Mouse (Mus musculus) hindbrain, embryonic 13.5 days (tissue): ENCODE data around the gene Apobec3. TPM values are rescaled to one million over a fixed set of nuclear protein-coding genes. Genes with fewer than 3 reads are reported as not detected.
"Not testable (repeated sequence)": the region's sequence is repeated elsewhere in the genome, so short reads cannot be mapped to it uniquely, and the experiment has no call there.

Source experiments
- ATAC-seq: fragments of 200-750 bp; cut with Nextera tagmentation; 2 replicates; pipeline ENCODE4 v1.8.0; 2017; ENCODE audit warnings: moderate TSS enrichment; ENCODE audit not compliant: low FRiP score
- H3K27ac ChIP-seq: fragments of 300-500 bp; sonication (generic); 2 replicates; pipeline ENCODE4 v1.5.1; 2015; ENCODE audit warnings: inconsistent platforms, mild to moderate bottlenecking, moderate library complexity
- H3K27me3 ChIP-seq: fragments of 300-500 bp; sonication (generic); 2 replicates; pipeline ENCODE4 v1.6.1; 2015; ENCODE audit warnings: mild to moderate bottlenecking, inconsistent platforms
- H3K36me3 ChIP-seq: fragments of 300-500 bp; sonication (generic); 2 replicates; pipeline ENCODE4 v1.6.1; 2015; ENCODE audit warnings: mild to moderate bottlenecking, inconsistent platforms
- H3K4me1 ChIP-seq: fragments of 300-500 bp; sonication (generic); replicated peaks from 2 replicates; pipeline ENCODE4 v1.6.1; 2015; ENCODE audit warnings: inconsistent platforms
- H3K4me2 ChIP-seq: fragments of 300-500 bp; sonication (generic); 2 replicates; pipeline ENCODE4 v1.6.1; 2015; ENCODE audit warnings: inconsistent platforms, mild to moderate bottlenecking, moderate library complexity
- H3K4me3 ChIP-seq: fragments of 300-500 bp; sonication (generic); 2 replicates; pipeline ENCODE4 v1.5.1; 2015; ENCODE audit warnings: mild to moderate bottlenecking, inconsistent platforms
- H3K9ac ChIP-seq: fragments of 300-500 bp; sonication (generic); 2 replicates; pipeline ENCODE4 v1.6.1; 2015; ENCODE audit warnings: mild to moderate bottlenecking, inconsistent platforms
- H3K9me3 ChIP-seq: fragments of 300-500 bp; sonication (generic); 2 replicates; pipeline ENCODE4 v1.6.1; 2016; ENCODE audit warnings: inconsistent platforms
- WGBS: fragments of 180-500 bp; shearing (Covaris S2); methylation state at CpG from one replicate; pipeline ENCODE4 v1.1.7; 2015; 5-methylcytosine and 5-hydroxymethylcytosine counted together
- polyA plus RNA-seq: library from polyadenylated mRNA; unstranded; fragments of >200 nt; fragmentation: Nextera tagmentation; extraction: Ambion mirVana; gene quantifications from 2 replicates; pipeline ENCODE4 v1.2.1, GENCODE M21; 2015

Gene Apobec3
- polyA plus RNA-seq, 1 experiment from 2014 or later: 4.7 TPM

- WGBS: 5% methylated on average over 22 of the region's 22 CpGs
- Histone ChIP-seq H3K9ac (0 out of 2 replicates have a peak overlapping the region, but pooled peaks have one; percentile 14), H3K9me3 (no peaks in the 10 kb centered on the region), H3K4me3 (peak overlapping the region; percentile 64), H3K4me1 (peaks cover 37% of the 10 kb centered on the region), H3K4me2 (peak overlapping the region; percentile 77), H3K27me3 (peaks cover 43% of the 10 kb centered on the region), H3K27ac (no peak overlapping the region), H3K36me3 (no peaks in the 10 kb centered on the region)
- no peak for ATAC-seq
Measured at GRCm38 (mm10) chr15:79933052-79933669, 41.7 kb downstream of the Apobec3 start.

- Histone ChIP-seq H3K9ac (0 out of 2 replicates have a peak overlapping the region, but pooled peaks have one; percentile 14), H3K27me3 (peaks cover 43% of the 10 kb centered on the region)
- no peak for ATAC-seq
Measured at GRCm38 (mm10) chr15:79933670-79934514, 42.4 kb downstream of the Apobec3 start.

GRCm38 (mm10) chr15:79934776-79935175 lies 43.3 kb downstream of the Apobec3 start:
- Histone ChIP-seq H3K36me3 (no peaks in the 10 kb centered on the region), H3K4me3 (no peak overlapping the region), H3K27ac (no peak overlapping the region), H3K9ac (no peak overlapping the region), H3K4me1 (peaks cover 33% of the 10 kb centered on the region), H3K27me3 (peaks cover 38% of the 10 kb centered on the region), H3K9me3 (no peaks in the 10 kb centered on the region), H3K4me2 (peak overlapping the region; percentile 41; the same call in 1 of the 2 replicates)
- ATAC-seq: no peak
- 1% methylated on average over 10 of the region's 10 CpGs for WGBS

More at GRCm38 (mm10) chr15:79933670-79934514, 42.4 kb downstream of the Apobec3 start:
- no peak overlapping the region for H3K27ac ChIP-seq
- peak overlapping the region; percentile 15; the same call in 1 of the 2 replicates for H3K4me3 ChIP-seq
- H3K4me2 ChIP-seq: peak overlapping the region; percentile 41
- H3K4me1 ChIP-seq: peaks cover 33% of the 10 kb centered on the region
- under 1% methylated on average over 22 of the region's 22 CpGs for WGBS
- no peaks in the 10 kb centered on the region for H3K9me3 ChIP-seq
- H3K36me3 ChIP-seq: no peaks in the 10 kb centered on the region

- no peaks in the 10 kb centered on the region for H3K36me3 ChIP-seq
- H3K4me3 ChIP-seq: no peak overlapping the region
- H3K9me3 ChIP-seq: no peaks in the 10 kb centered on the region
- H3K4me2 ChIP-seq: no peak overlapping the region
- H3K27ac ChIP-seq: no peak overlapping the region
- WGBS: 29% methylated on average over 9 of the region's 9 CpGs
- peaks cover 29% of the 10 kb centered on the region for H3K27me3 ChIP-seq
- no peak for ATAC-seq
- H3K9ac ChIP-seq: no peak overlapping the region
- H3K4me1 ChIP-seq: peaks cover 33% of the 10 kb centered on the region
Measured at GRCm38 (mm10) chr15:79935654-79936373, 44.4 kb downstream of the Apobec3 start.

- 65% methylated on average over 7 of the region's 7 CpGs for WGBS
- peaks cover 24% of the 10 kb centered on the region for H3K27me3 ChIP-seq
- no peaks in the 10 kb centered on the region for H3K9me3 ChIP-seq
- no peak for ATAC-seq
- no peak overlapping the region for H3K4me2 ChIP-seq
- no peaks in the 10 kb centered on the region for H3K36me3 ChIP-seq
- peaks cover 33% of the 10 kb centered on the region for H3K4me1 ChIP-seq
- no peak overlapping the region for H3K27ac ChIP-seq
- no peak overlapping the region for H3K4me3 ChIP-seq
- H3K9ac ChIP-seq: no peak overlapping the region
Measured at GRCm38 (mm10) chr15:79936374-79936751, 44.9 kb downstream of the Apobec3 start.

GRCm38 (mm10) chr15:79939020-79939419 lies 47.6 kb downstream of the Apobec3 start:
- no peaks in the 10 kb centered on the region for H3K9me3 ChIP-seq
- 91% methylated on average over 12 of the region's 12 CpGs for WGBS
- no peak overlapping the region for H3K4me2 ChIP-seq
- no peak for ATAC-seq
- H3K27me3 ChIP-seq: 0 out of 2 replicates have a peak, but pooled peaks cover 3% of the 10 kb centered on the region
- H3K27ac ChIP-seq: no peak overlapping the region
- no peak overlapping the region for H3K9ac ChIP-seq
- no peak overlapping the region for H3K4me3 ChIP-seq
- peaks cover 8% of the 10 kb centered on the region; the same call in 1 of the 2 replicates for H3K4me1 ChIP-seq
- no peaks in the 10 kb centered on the region for H3K36me3 ChIP-seq

GRCm38 (mm10) chr15:79939501-79939900 lies 48.0 kb downstream of the Apobec3 start:
- 79% methylated on average over 6 of the region's 7 CpGs for WGBS
- ATAC-seq, H3K27me3 ChIP-seq, H3K4me3 ChIP-seq, H3K9me3 ChIP-seq, H3K36me3 ChIP-seq, H3K9ac ChIP-seq, H3K4me2 ChIP-seq, H3K4me1 ChIP-seq, H3K27ac ChIP-seq: not testable (repeated sequence)

- Histone ChIP-seq H3K27ac (no peak overlapping the region), H3K27me3 (0 out of 2 replicates have a peak, but pooled peaks cover 3% of the 10 kb centered on the region), H3K36me3 (no peaks in the 10 kb centered on the region), H3K9me3 (no peaks in the 10 kb centered on the region), H3K4me3 (no peak overlapping the region), H3K4me2 (no peak overlapping the region), H3K9ac (no peak overlapping the region), H3K4me1 (no peaks in the 10 kb centered on the region)
- no peak for ATAC-seq
- WGBS: 87% methylated on average over 16 of the region's 16 CpGs
Measured at GRCm38 (mm10) chr15:79939913-79940312, 48.5 kb downstream of the Apobec3 start.

- no peak for ATAC-seq
- Histone ChIP-seq H3K4me1 (no peaks in the 10 kb centered on the region), H3K27me3 (0 out of 2 replicates have a peak, but pooled peaks cover 3% of the 10 kb centered on the region), H3K27ac (no peak overlapping the region), H3K36me3 (no peaks in the 10 kb centered on the region), H3K9ac (no peak overlapping the region), H3K4me2 (no peak overlapping the region), H3K4me3 (no peak overlapping the region), H3K9me3 (no peaks in the 10 kb centered on the region)
- 27% methylated on average over 8 of the region's 8 CpGs for WGBS
Measured at GRCm38 (mm10) chr15:79940932-79941331, 49.5 kb downstream of the Apobec3 start.

GRCm38 (mm10) chr15:79942541-79942940 lies 51.1 kb downstream of the Apobec3 start:
- WGBS: 75% methylated on average over 6 of the region's 6 CpGs
- Histone ChIP-seq H3K4me3 (no peak overlapping the region), H3K4me1 (no peaks in the 10 kb centered on the region), H3K4me2 (no peak overlapping the region), H3K9ac (no peak overlapping the region), H3K27me3 (0 out of 2 replicates have a peak, but pooled peaks cover 3% of the 10 kb centered on the region), H3K27ac (no peak overlapping the region), H3K9me3 (no peaks in the 10 kb centered on the region), H3K36me3 (no peaks in the 10 kb centered on the region)
- no peak for ATAC-seq

GRCm38 (mm10) chr15:79943584-79943983 lies 52.1 kb downstream of the Apobec3 start:
- H3K27me3 ChIP-seq: 0 out of 2 replicates have a peak, but pooled peaks cover 3% of the 10 kb centered on the region
- no peaks in the 10 kb centered on the region for H3K36me3 ChIP-seq
- no peak overlapping the region for H3K27ac ChIP-seq
- no peaks in the 10 kb centered on the region for H3K9me3 ChIP-seq
- no peak overlapping the region for H3K4me2 ChIP-seq
- ATAC-seq: no peak
- H3K9ac ChIP-seq: no peak overlapping the region
- H3K4me3 ChIP-seq: no peak overlapping the region
- WGBS: 81% methylated on average over 3 of the region's 3 CpGs
- H3K4me1 ChIP-seq: no peaks in the 10 kb centered on the region

- Histone ChIP-seq H3K9me3 (no peaks in the 10 kb centered on the region), H3K4me2 (no peak overlapping the region), H3K27me3 (0 out of 2 replicates have a peak, but pooled peaks cover 3% of the 10 kb centered on the region), H3K9ac (no peak overlapping the region), H3K27ac (no peak overlapping the region), H3K4me3 (no peak overlapping the region), H3K4me1 (peaks cover 7% of the 10 kb centered on the region), H3K36me3 (no peaks in the 10 kb centered on the region)
- 81% methylated on average over 5 of the region's 5 CpGs for WGBS
- no peak for ATAC-seq
Measured at GRCm38 (mm10) chr15:79944948-79945347, 53.5 kb downstream of the Apobec3 start.
